Mouse (Mus musculus) heart, postnatal 0 days (tissue): Measurements from ENCODE around the gene Fbrsl1.

Experiments
- CTCF ChIP-seq: IDR thresholded peaks from 2 replicates; pipeline ENCODE4 v1.5.1; 2016; ENCODE audit warnings: antibody characterized with exemption, control low read depth, low read depth
- EP300 ChIP-seq: IDR thresholded peaks from 2 replicates; pipeline ENCODE4 v1.6.1; 2016; ENCODE audit warnings: antibody characterized with exemption, low read depth

- no peak for TF ChIP-seq CTCF
- no peak for TF ChIP-seq EP300
Observed at GRCm38 (mm10) chr5:110385263-110385662, 63.0 kb downstream of the Fbrsl1 start.
